Mouse (Mus musculus): ENCODE results near the gene Matk. TPM values are rescaled to one million over a fixed set of nuclear protein-coding genes. Genes with fewer than 3 reads are reported as not detected.

Matk gene
- polyA plus RNA-seq, 1 experiment from 2014 or later, result 2.3 TPM

DNA sequence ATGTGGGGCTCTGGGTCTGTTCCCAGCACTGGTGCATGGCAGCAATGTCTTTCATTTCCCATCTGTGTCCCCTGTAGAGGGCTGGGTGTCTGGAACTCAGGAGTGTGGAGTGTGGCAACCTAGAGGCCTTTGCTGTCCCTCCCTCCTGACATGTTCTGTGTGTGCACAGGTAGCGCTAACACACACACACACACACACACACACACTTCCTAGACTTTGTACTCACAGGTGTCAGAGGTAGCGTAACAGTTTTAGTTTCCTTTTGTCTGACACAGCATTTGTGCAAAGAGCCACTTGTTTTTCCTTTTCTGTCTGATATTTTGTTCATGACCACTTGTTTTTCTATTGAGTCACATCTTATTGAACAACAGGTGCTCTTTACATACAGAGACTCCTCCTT lies 4.9 kb upstream of the Matk start:
- Histone ChIP-seq H3K9me3 (ENCODE audit: control insufficient read depth, low read length) (no peaks in the 10 kb centered on the region), H3K4me1 (ENCODE audit: control insufficient read depth, insufficient read depth, low read length) (peaks cover under 1% of the 10 kb centered on the region), H3K27ac (replicated peaks; ENCODE audit: low read depth, low read length) (no peak overlapping the region), H3K4me3 (ENCODE audit: low read depth, low read length) (no peak overlapping the region), H3K9ac (ENCODE audit: low read length) (no peak overlapping the region), H3K4me2 (ENCODE audit: low read depth, severe bottlenecking) (no peak overlapping the region), H3K27me3 (ENCODE audit: control insufficient read depth, insufficient read depth, low read length) (peaks cover 15% of the 10 kb centered on the region), H3K36me3 (ENCODE audit: control insufficient read depth, insufficient read depth, low read length) (no peaks in the 10 kb centered on the region)
- ATAC-seq (ENCODE audit: insufficient number of reproducible peaks, low FRiP score, low TSS enrichment, low read depth), result no peak
- 85% methylated on average over 2 of the region's 2 CpGs for WGBS
- no peak for DNase-seq (ENCODE audit: low spot score)

DNA sequence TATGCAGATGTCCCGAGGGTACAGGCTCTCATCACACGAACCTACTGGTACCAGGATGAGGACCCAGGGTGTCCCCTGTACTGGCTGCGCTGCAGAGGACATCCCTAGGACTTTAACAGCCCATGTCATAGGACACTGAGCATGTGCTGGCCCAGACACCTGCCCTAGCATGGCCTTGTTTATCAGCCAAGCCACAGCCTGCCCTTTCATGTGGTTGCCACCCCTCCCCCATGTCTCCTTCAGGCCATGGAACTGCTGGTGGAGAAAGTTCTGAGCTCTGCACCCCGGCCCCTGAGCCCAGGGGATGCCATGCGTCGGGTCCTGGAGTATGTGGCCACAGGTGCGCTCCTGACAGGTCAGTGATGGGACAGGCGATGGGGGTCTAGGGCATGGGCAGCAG lies 3.3 kb upstream of the Matk start:
- ATAC-seq (ENCODE audit: insufficient number of reproducible peaks, low FRiP score, low TSS enrichment, low read depth) (no peak), DNase-seq (ENCODE audit: low spot score) (no peak)
- WGBS, result 82% methylated on average over 8 of the region's 8 CpGs
- H3K9ac ChIP-seq (ENCODE audit: low read length), result no peak overlapping the region
- H3K4me2 ChIP-seq (ENCODE audit: low read depth, severe bottlenecking), result no peak overlapping the region
- H3K36me3 ChIP-seq (ENCODE audit: control insufficient read depth, insufficient read depth, low read length), result no peaks in the 10 kb centered on the region
- H3K27me3 ChIP-seq (ENCODE audit: control insufficient read depth, insufficient read depth, low read length), result peaks cover 26% of the 10 kb centered on the region
- H3K4me3 ChIP-seq (ENCODE audit: low read depth, low read length), result no peak overlapping the region
- peaks cover 6% of the 10 kb centered on the region for H3K4me1 ChIP-seq (ENCODE audit: control insufficient read depth, insufficient read depth, low read length)
- no peak overlapping the region for H3K27ac ChIP-seq (replicated peaks; ENCODE audit: low read depth, low read length)
- no peaks in the 10 kb centered on the region for H3K9me3 ChIP-seq (ENCODE audit: control insufficient read depth, low read length)

DNA sequence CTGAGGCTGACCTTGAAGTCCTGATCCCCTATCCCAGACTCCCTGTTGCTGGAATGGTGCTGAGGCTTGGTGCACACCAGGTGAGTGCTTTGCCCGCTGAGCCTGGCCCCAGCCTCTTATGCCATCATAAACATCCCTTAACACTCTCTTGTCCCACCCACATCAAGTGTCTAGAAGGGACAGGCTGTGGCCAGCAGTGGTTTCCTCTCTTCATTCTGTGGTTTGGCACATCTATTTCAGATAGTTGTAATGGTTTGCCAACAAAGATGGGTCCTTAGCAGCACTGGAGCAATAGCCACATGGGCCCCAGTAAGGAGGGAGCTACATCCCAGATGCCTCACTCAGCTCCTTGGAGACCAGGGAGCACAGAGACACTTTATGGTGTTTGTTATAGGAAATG lies 2.2 kb downstream of the Matk start:
- Histone ChIP-seq H3K27me3 (ENCODE audit: control insufficient read depth, insufficient read depth, low read length) (peaks cover 66% of the 10 kb centered on the region), H3K27ac (replicated peaks; ENCODE audit: low read depth, low read length) (no peak overlapping the region), H3K36me3 (ENCODE audit: control insufficient read depth, insufficient read depth, low read length) (no peaks in the 10 kb centered on the region), H3K4me2 (ENCODE audit: low read depth, severe bottlenecking) (no peak overlapping the region), H3K4me1 (ENCODE audit: control insufficient read depth, insufficient read depth, low read length) (peaks cover 10% of the 10 kb centered on the region), H3K4me3 (ENCODE audit: low read depth, low read length) (no peak overlapping the region), H3K9me3 (ENCODE audit: control insufficient read depth, low read length) (no peaks in the 10 kb centered on the region), H3K9ac (ENCODE audit: low read length) (no peak overlapping the region)
- 65% methylated on average over 1 of the region's 1 CpGs for WGBS
- no peak for ATAC-seq (ENCODE audit: insufficient number of reproducible peaks, low FRiP score, low TSS enrichment, low read depth)
- no peak for DNase-seq (ENCODE audit: low spot score)

DNA sequence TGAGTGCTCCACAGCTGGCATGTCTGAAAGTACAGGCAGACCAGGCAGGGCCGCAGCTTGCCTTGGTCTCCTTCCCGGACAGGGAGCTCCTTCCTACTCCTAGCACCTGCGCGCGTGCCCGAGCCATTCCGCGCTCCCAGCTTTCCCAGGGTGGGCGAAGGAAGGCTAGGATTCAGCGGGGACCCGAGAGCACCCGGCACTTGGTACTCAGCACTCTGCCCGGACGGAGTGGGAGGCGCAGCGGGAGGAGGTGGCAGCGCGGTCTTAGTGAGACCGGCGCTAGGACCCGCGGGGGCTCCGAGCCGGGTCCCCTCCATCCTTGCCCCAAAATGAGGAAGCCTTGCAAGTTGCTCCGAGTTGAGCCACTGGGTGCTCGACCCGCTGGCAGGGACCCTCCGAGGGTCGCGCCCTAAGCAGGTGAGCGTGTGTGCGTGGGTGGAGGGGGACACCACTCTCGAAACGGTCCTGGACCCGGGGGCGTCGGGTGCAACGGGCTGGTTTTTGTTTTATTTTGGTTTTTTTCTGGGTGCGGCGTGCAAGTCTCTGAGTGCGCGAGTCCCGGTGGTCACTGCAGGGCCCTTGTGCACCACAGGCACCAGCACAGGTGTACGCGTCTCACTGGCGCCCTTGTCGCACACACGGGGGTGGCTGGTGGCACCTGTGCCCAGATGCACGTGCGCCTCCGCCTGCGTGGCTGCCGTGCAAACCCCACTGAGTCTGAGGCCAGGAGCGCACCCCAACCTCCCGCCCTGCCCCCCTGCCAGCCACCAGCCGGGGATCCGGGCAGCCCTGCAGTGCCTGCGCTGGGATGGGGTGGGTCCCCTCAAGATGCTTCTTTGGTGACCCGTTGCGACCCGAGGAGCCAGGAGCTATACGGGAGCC lies 4.7 kb downstream of the Matk start:
- peaks cover 65% of the 10 kb centered on the region for H3K27me3 ChIP-seq (ENCODE audit: control insufficient read depth, insufficient read depth, low read length)
- H3K4me2 ChIP-seq (ENCODE audit: low read depth, severe bottlenecking), result peak overlapping the region; percentile 84
- H3K27ac ChIP-seq (replicated peaks; ENCODE audit: low read depth, low read length), result no peak overlapping the region
- no peak for ATAC-seq (ENCODE audit: insufficient number of reproducible peaks, low FRiP score, low TSS enrichment, low read depth)
- 3% methylated on average over 62 of the region's 62 CpGs for WGBS
- H3K4me3 ChIP-seq (ENCODE audit: low read depth, low read length), result peak overlapping the region; percentile 42
- peak overlapping the region; percentile 43 for H3K9ac ChIP-seq (ENCODE audit: low read length)
- no peaks in the 10 kb centered on the region for H3K9me3 ChIP-seq (ENCODE audit: control insufficient read depth, low read length)
- H3K4me1 ChIP-seq (ENCODE audit: control insufficient read depth, insufficient read depth, low read length), result peaks cover 10% of the 10 kb centered on the region
- H3K36me3 ChIP-seq (ENCODE audit: control insufficient read depth, insufficient read depth, low read length), result no peaks in the 10 kb centered on the region
- peak; percentile 67 for DNase-seq (ENCODE audit: low spot score)

DNA sequence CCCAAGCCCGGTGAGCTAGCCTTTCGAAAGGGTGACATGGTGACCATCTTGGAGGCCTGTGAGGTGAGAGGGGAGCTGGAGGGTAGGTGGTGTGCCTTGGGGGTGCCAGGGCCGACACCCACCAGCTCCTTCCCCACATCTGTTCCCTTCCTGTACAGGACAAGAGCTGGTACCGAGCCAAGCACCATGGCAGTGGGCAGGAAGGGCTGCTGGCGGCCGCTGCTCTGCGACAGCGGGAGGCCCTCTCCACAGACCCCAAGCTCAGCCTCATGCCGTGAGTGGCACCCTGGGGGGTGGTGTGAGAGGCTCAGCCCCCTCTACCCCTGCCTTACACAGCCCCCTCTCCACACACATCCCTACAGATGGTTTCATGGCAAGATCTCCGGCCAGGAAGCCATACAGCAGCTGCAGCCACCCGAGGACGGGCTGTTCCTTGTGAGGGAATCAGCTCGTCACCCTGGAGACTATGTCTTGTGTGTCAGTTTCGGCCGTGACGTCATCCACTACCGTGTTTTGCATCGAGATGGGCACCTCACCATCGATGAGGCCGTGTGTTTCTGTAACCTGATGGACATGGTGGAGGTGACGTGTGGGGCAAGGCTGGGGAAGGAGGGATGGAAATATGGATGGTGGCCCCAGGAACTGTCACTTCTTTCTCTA lies 6.6 kb downstream of the Matk start:
- DNase-seq (ENCODE audit: low spot score) (no peak), ATAC-seq (ENCODE audit: insufficient number of reproducible peaks, low FRiP score, low TSS enrichment, low read depth) (no peak)
- Histone ChIP-seq H3K4me3 (ENCODE audit: low read depth, low read length) (no peak overlapping the region), H3K4me2 (ENCODE audit: low read depth, severe bottlenecking) (no peak overlapping the region), H3K27me3 (ENCODE audit: control insufficient read depth, insufficient read depth, low read length) (peaks cover 49% of the 10 kb centered on the region), H3K4me1 (ENCODE audit: control insufficient read depth, insufficient read depth, low read length) (peaks cover 3% of the 10 kb centered on the region; the same call in 1 of the 2 replicates), H3K9me3 (ENCODE audit: control insufficient read depth, low read length) (no peaks in the 10 kb centered on the region), H3K27ac (replicated peaks; ENCODE audit: low read depth, low read length) (no peak overlapping the region), H3K9ac (ENCODE audit: low read length) (peak overlapping the region; percentile 17; the same call in 1 of the 2 replicates), H3K36me3 (ENCODE audit: control insufficient read depth, insufficient read depth, low read length) (peaks cover 7% of the 10 kb centered on the region; the same call in 1 of the 2 replicates)
- 52% methylated on average over 21 of the region's 21 CpGs for WGBS

DNA sequence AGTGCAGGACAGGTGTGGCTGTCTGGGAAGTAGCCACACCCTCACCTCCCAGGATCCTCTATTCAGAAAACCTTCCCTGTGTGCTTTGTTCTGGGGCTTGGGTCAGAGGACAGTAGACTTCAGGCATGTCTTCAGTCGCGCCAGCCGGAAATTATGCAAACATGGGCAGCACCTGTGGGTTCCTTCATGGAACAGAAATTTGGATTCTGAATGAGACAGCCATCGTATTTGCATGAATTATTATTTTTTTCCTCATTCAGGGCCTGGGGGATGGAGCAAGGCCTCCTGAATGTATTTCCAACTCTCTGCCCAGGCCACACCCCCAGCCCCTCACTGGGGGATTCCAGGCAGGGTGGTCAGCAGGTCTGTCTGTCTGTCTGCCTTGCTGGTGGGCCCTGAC lies 8.3 kb downstream of the Matk start:
- WGBS, result 89% methylated on average over 4 of the region's 4 CpGs
- Histone ChIP-seq H3K36me3 (ENCODE audit: control insufficient read depth, insufficient read depth, low read length) (peaks cover 10% of the 10 kb centered on the region; the same call in 1 of the 2 replicates), H3K4me3 (ENCODE audit: low read depth, low read length) (no peak overlapping the region), H3K27ac (replicated peaks; ENCODE audit: low read depth, low read length) (no peak overlapping the region), H3K27me3 (ENCODE audit: control insufficient read depth, insufficient read depth, low read length) (peaks cover 44% of the 10 kb centered on the region), H3K4me2 (ENCODE audit: low read depth, severe bottlenecking) (no peak overlapping the region), H3K4me1 (ENCODE audit: control insufficient read depth, insufficient read depth, low read length) (peaks cover 6% of the 10 kb centered on the region; the same call in 1 of the 2 replicates), H3K9ac (ENCODE audit: low read length) (no peak overlapping the region), H3K9me3 (ENCODE audit: control insufficient read depth, low read length) (no peaks in the 10 kb centered on the region)
- no peak for DNase-seq (ENCODE audit: low spot score)
- ATAC-seq (ENCODE audit: insufficient number of reproducible peaks, low FRiP score, low TSS enrichment, low read depth), result no peak

DNA sequence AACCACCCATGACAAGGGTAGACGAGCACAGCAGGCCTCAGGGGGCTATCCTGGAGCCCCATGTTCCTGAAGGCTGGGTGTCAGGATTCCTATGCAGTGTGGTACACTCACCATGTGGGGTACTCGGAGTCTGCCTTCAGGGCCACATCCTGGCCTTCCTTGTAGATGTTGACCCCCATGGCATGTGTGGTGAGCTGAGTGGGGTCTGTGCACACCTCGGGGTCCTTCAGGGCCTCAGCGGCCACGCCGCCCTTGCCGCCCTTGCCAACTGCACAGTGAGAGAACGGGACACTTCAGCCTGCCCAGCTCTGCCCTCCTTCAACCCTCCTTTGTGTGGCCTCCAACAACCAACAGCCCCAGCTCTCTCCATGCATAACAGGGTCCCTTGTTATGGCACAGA lies 12.8 kb downstream of the Matk start:
- peak overlapping the region; percentile 70; the same call in 1 of the 2 replicates for H3K4me3 ChIP-seq (ENCODE audit: low read depth, low read length)
- 0 out of 2 replicates have a peak, but pooled peaks cover 2% of the 10 kb centered on the region for H3K4me1 ChIP-seq (ENCODE audit: control insufficient read depth, insufficient read depth, low read length)
- 0 out of 2 replicates have a peak overlapping the region, but pooled peaks have one; percentile 27 for H3K9ac ChIP-seq (ENCODE audit: low read length)
- H3K4me2 ChIP-seq (ENCODE audit: low read depth, severe bottlenecking), result peak overlapping the region; percentile 67
- H3K27ac ChIP-seq (replicated peaks; ENCODE audit: low read depth, low read length), result no peak overlapping the region
- H3K9me3 ChIP-seq (ENCODE audit: control insufficient read depth, low read length), result no peaks in the 10 kb centered on the region
- DNase-seq (ENCODE audit: low spot score), result no peak
- WGBS, result 89% methylated on average over 8 of the region's 8 CpGs
- peaks cover 10% of the 10 kb centered on the region; the same call in 1 of the 2 replicates for H3K36me3 ChIP-seq (ENCODE audit: control insufficient read depth, insufficient read depth, low read length)
- no peak for ATAC-seq (ENCODE audit: insufficient number of reproducible peaks, low FRiP score, low TSS enrichment, low read depth)
- H3K27me3 ChIP-seq (ENCODE audit: control insufficient read depth, insufficient read depth, low read length), result 0 out of 2 replicates have a peak, but pooled peaks cover 2% of the 10 kb centered on the region
